Mouse (Mus musculus): Measurements from ENCODE around the gene Rbm39.

Gene Rbm39

GRCm38 (mm10) chr2:156110627-156111357 is 69.2 kb downstream of the Rbm39 start:
- DNase-seq (ENCODE audit: low spot score) = no peak
